Mouse (Mus musculus) ES-Bruce4 (cell line): Measurements from ENCODE around the gene Ghrhr. TPM values are rescaled to one million over a fixed set of nuclear protein-coding genes. Genes with fewer than 3 reads are reported as not detected.

Experiments
- H3K27ac ChIP-seq: 2 replicates; pipeline ENCODE4 v1.5.1; 2012; ENCODE audit warnings: low read length, inconsistent platforms; ENCODE audit not compliant: insufficient read depth
- H3K27me3 ChIP-seq: 2 replicates; pipeline ENCODE4 v1.6.1; 2012; ENCODE audit warnings: mild to moderate bottlenecking, low read length, inconsistent platforms; ENCODE audit not compliant: control insufficient read depth, poor library complexity, insufficient read depth, severe bottlenecking
- H3K36me3 ChIP-seq: 2 replicates; pipeline ENCODE4 v1.6.1; 2012; ENCODE audit warnings: inconsistent platforms, mild to moderate bottlenecking, low read length, moderate library complexity; ENCODE audit not compliant: control insufficient read depth, poor library complexity, insufficient read depth, severe bottlenecking
- H3K4me1 ChIP-seq: one replicate; pipeline ENCODE4 v1.8.1; 2011; ENCODE audit warnings: low read length; ENCODE audit not compliant: control insufficient read depth, insufficient read depth
- H3K4me3 ChIP-seq: 2 replicates; pipeline ENCODE4 v1.5.1; 2011; ENCODE audit warnings: low read depth, mild to moderate bottlenecking, low read length
- H3K9ac ChIP-seq: 2 replicates; pipeline ENCODE4 v1.6.1; 2012; ENCODE audit warnings: low read depth, mild to moderate bottlenecking, inconsistent platforms; ENCODE audit not compliant: poor library complexity, severe bottlenecking
- H3K9me3 ChIP-seq: replicated peaks from 2 replicates; pipeline ENCODE4 v1.6.1; 2012; ENCODE audit warnings: mild to moderate bottlenecking, low read length, inconsistent platforms; ENCODE audit not compliant: control insufficient read depth, poor library complexity, insufficient read depth, severe bottlenecking
- CTCF ChIP-seq: IDR thresholded peaks from one replicate; pipeline ENCODE4 v1.8.1; 2011; ENCODE audit warnings: low read depth, low read length
- EP300 ChIP-seq: IDR thresholded peaks from 2 replicates; pipeline ENCODE4 v1.6.1; 2011; ENCODE audit warnings: low read depth, low read length; ENCODE audit not compliant: insufficient read depth
- POLR2A ChIP-seq: IDR thresholded peaks from one replicate; pipeline ENCODE4 v1.8.1; 2011; ENCODE audit warnings: low read length; ENCODE audit not compliant: insufficient read depth
- polyA plus RNA-seq: library from polyadenylated mRNA; stranded (reverse); fragments of >200 nt; gene quantifications from 2 replicates; pipeline ENCODE4 v1.2.4, GENCODE M21; 2011; ENCODE audit warnings: low read depth; ENCODE audit not compliant: missing spikeins, insufficient read depth, insufficient read length

Gene Ghrhr
- polyA plus RNA-seq, 1 experiment, result not detected

DNA sequence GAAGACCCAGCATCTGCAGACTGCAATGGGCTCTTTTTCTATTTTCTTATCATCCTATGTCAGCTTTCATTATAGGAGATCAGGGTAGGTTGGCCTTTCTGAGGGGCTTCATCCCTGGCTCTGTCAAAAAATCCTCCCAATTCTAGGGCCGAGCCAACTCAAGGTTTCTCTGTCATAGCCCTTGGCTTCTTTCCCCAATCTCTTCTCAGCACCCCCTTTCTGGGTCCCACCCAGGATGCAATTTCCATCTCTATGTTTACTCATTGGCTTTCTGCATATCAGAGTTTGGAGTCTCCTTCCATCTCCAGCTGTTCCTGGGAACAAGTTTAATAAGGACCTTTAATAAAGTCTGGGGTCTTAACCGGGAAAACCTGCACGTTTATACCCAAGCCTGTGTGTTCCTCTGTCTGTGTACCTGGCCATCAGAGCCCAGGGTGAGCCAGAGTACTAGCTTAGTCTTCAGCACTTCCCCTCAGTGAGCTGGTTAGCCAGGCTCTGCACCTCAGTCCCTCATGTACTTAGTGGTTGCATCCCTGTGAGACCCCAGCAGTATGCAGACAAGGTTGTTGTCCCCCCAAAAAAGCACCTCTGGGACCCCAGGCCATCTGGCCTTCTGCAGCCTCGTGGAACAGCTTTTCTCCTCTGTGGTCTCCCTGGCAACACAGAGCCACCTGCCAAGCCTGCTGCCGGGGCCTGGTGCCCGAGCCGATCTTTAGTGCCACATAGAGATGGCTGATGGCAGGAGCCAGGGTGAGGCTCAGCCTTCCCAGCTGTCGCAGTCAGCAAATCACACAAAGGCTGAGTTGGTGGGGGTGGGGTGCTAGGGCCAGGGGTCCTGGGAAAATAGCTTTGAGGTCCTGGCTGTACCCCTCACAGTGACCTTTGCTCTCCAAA is 59.4 kb downstream of the Ghrhr start:
- H3K4me3 ChIP-seq, result no peak overlapping the region
- no peak overlapping the region for H3K9ac ChIP-seq
- no peak overlapping the region for H3K27ac ChIP-seq
- no peaks in the 10 kb centered on the region for H3K9me3 ChIP-seq
- no peaks in the 10 kb centered on the region for H3K36me3 ChIP-seq
- no peaks in the 10 kb centered on the region for H3K27me3 ChIP-seq
- H3K4me1 ChIP-seq, result no peaks in the 10 kb centered on the region
- TF ChIP-seq POLR2A (no peak), EP300 (no peak), CTCF (no peak)

DNA sequence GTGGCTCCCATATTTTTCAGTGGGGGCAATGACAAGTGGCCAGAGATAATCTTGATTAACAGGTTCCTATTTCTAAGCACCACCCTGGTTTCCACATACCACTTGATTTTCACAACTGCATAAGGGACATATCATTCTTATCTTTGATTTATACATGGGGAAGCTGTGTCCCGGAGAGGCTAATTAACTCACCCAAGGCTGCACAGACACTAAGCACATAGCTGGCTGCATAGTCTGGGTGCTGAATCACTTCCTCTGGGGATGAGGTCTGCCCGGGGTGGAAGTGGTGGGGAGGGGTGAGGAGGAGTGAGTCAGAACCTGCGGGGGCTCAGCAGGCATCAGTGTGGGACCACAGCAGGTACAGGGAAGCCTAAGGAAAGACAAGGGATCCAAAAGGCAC is 61.8 kb downstream of the Ghrhr start:
- no peaks in the 10 kb centered on the region for H3K36me3 ChIP-seq
- H3K27ac ChIP-seq, result no peak overlapping the region
- no peak overlapping the region for H3K4me3 ChIP-seq
- no peaks in the 10 kb centered on the region for H3K9me3 ChIP-seq
- no peaks in the 10 kb centered on the region for H3K4me1 ChIP-seq
- no peaks in the 10 kb centered on the region for H3K27me3 ChIP-seq
- no peak overlapping the region for H3K9ac ChIP-seq
- no peak for TF ChIP-seq EP300
- TF ChIP-seq CTCF, result no peak
- no peak for TF ChIP-seq POLR2A

Other genes with a start within 250 kb of the Ghrhr start
- not detected in 2 replicates for gene Crhr2, start 243.3 kb upstream of the Ghrhr start, polyA plus RNA-seq
- not detected in 2 replicates for gene Inmt, start 201.3 kb upstream of the Ghrhr start, polyA plus RNA-seq
- gene Mindy4, start 172.9 kb upstream of the Ghrhr start, polyA plus RNA-seq, result 2.7 and 8.1 TPM in 2 replicates
- gene Aqp1, start 39.9 kb upstream of the Ghrhr start, polyA plus RNA-seq, result 0.43 and 0.60 TPM in 2 replicates
- gene Adcyap1r1, start 75.7 kb downstream of the Ghrhr start, polyA plus RNA-seq, result 0.34 TPM in 1 of 2 replicates, not detected in the other